Mouse (Mus musculus) C2C12 (cell line): ENCODE measurements at regions not wholly inside any gene's neighbourhood (a gene's known extent, or its start where the extent isn't known, plus 50 kb on each side); places are given as distances from the start of the nearest gene placed in this dataset.

Experiments
- H3K27me3 ChIP-seq: one replicate; pipeline ENCODE4 v1.6.1; 2011; ENCODE audit not compliant: control insufficient read depth, insufficient read depth, insufficient read length
- H3K36me3 ChIP-seq: one replicate; pipeline ENCODE4 v1.6.1; 2011; ENCODE audit not compliant: control insufficient read depth, insufficient read depth
- H3K4me3 ChIP-seq: one replicate; pipeline ENCODE4 v1.5.1; 2011; ENCODE audit warnings: mild to moderate bottlenecking, control low read depth; ENCODE audit not compliant: poor library complexity, insufficient read depth, severe bottlenecking
- H3K79me2 ChIP-seq: one replicate; pipeline ENCODE4 v1.6.1; 2011; ENCODE audit not compliant: control insufficient read depth, insufficient read depth
- H3K79me3 ChIP-seq: one replicate; pipeline ENCODE4 v1.6.1; 2011; ENCODE audit warnings: low read depth, control low read depth
- H3ac ChIP-seq: one replicate; pipeline ENCODE3; 2011; ENCODE audit warnings: low read depth; ENCODE audit not compliant: control insufficient read depth, insufficient read length
- CEBPB ChIP-seq: IDR thresholded peaks from one replicate; pipeline ENCODE4 v1.6.1; 2011; ENCODE audit warnings: low read depth, mild to moderate bottlenecking, control low read depth, moderate library complexity
- CTCF ChIP-seq: IDR thresholded peaks from one replicate; pipeline ENCODE4 v1.5.1; 2011; ENCODE audit not compliant: control insufficient read depth, insufficient read depth, insufficient read length
- FOSL1 ChIP-seq: IDR thresholded peaks from one replicate; pipeline ENCODE4 v1.8.0; 2011; ENCODE audit warnings: mild to moderate bottlenecking, low read length; ENCODE audit not compliant: poor library complexity, insufficient read depth, severe bottlenecking
- MAX ChIP-seq: IDR thresholded peaks from one replicate; pipeline ENCODE4 v1.6.1; 2011; ENCODE audit warnings: mild to moderate bottlenecking, control low read depth
- MYOD1 ChIP-seq: IDR thresholded peaks from one replicate; pipeline ENCODE4 v1.6.1; 2011; ENCODE audit warnings: low read depth; ENCODE audit not compliant: control insufficient read depth, insufficient read length
- MYOG ChIP-seq: IDR thresholded peaks from one replicate; pipeline ENCODE4 v1.6.1; 2011; ENCODE audit not compliant: control insufficient read depth, insufficient read length; ENCODE audit errors: extremely low read depth
- USF1 ChIP-seq: IDR thresholded peaks from one replicate; pipeline ENCODE4 v1.6.1; 2011; ENCODE audit warnings: low read depth, mild to moderate bottlenecking, control low read depth, moderate library complexity

- Histone ChIP-seq H3K36me3 (no peaks in the 10 kb centered on the region), H3ac (no peak overlapping the region), H3K79me2 (no peaks in the 10 kb centered on the region), H3K27me3 (no peaks in the 10 kb centered on the region), H3K79me3 (no peaks in the 10 kb centered on the region), H3K4me3 (no peak overlapping the region)
- TF ChIP-seq USF1 (no peak), CTCF (no peak), MAX (no peak), MYOD1 (no peak), FOSL1 (no peak), CEBPB (no peak), MYOG (no peak)
Measured at GRCm38 (mm10) chr16:86894333-86894732, 459.7 kb upstream of the N6amt1 start.

GRCm38 (mm10) chr16:86888421-86888820, 465.6 kb upstream of the N6amt1 start:
- Histone ChIP-seq H3K4me3 (no peak overlapping the region), H3K36me3 (no peaks in the 10 kb centered on the region), H3K79me3 (no peaks in the 10 kb centered on the region), H3ac (no peak overlapping the region), H3K79me2 (no peaks in the 10 kb centered on the region), H3K27me3 (no peaks in the 10 kb centered on the region)
- no peak for TF ChIP-seq MYOD1
- TF ChIP-seq MAX = no peak
- no peak for TF ChIP-seq MYOG
- TF ChIP-seq USF1 = no peak
- TF ChIP-seq CTCF = no peak
- no peak for TF ChIP-seq FOSL1
- TF ChIP-seq CEBPB = no peak

GRCm38 (mm10) chr16:86887605-86888004, 466.4 kb upstream of the N6amt1 start:
- Histone ChIP-seq H3K4me3 (no peak overlapping the region), H3K79me2 (no peaks in the 10 kb centered on the region), H3K27me3 (no peaks in the 10 kb centered on the region), H3K36me3 (no peaks in the 10 kb centered on the region), H3K79me3 (no peaks in the 10 kb centered on the region), H3ac (no peak overlapping the region)
- TF ChIP-seq MYOG (no peak), USF1 (no peak), CEBPB (no peak), MYOD1 (no peak), CTCF (no peak), FOSL1 (no peak), MAX (no peak)

GRCm38 (mm10) chr16:86883862-86884261, 470.1 kb upstream of the N6amt1 start:
- no peak for TF ChIP-seq CTCF
- TF ChIP-seq MAX = no peak
- no peak for TF ChIP-seq MYOG
- no peaks in the 10 kb centered on the region for H3K27me3 ChIP-seq
- H3ac ChIP-seq = no peak overlapping the region
- no peak overlapping the region for H3K4me3 ChIP-seq
- H3K79me3 ChIP-seq = no peaks in the 10 kb centered on the region
- no peaks in the 10 kb centered on the region for H3K36me3 ChIP-seq
- H3K79me2 ChIP-seq = no peaks in the 10 kb centered on the region

- H3K4me3 ChIP-seq = no peak overlapping the region
- no peaks in the 10 kb centered on the region for H3K36me3 ChIP-seq
- H3K27me3 ChIP-seq = no peaks in the 10 kb centered on the region
Measured at GRCm38 (mm10) chr16:86882529-86882928, 471.5 kb upstream of the N6amt1 start.

GRCm38 (mm10) chr16:86881583-86881982, 472.4 kb upstream of the N6amt1 start:
- Histone ChIP-seq H3K4me3 (no peak overlapping the region), H3K79me3 (no peaks in the 10 kb centered on the region), H3K36me3 (no peaks in the 10 kb centered on the region), H3K79me2 (no peaks in the 10 kb centered on the region), H3ac (no peak overlapping the region), H3K27me3 (no peaks in the 10 kb centered on the region)
- no peak for TF ChIP-seq MAX

More at GRCm38 (mm10) chr16:86882529-86882928, 471.5 kb upstream of the N6amt1 start:
- Histone ChIP-seq H3ac (no peak overlapping the region), H3K79me3 (no peaks in the 10 kb centered on the region), H3K79me2 (no peaks in the 10 kb centered on the region)
- TF ChIP-seq USF1 (no peak), CTCF (no peak), MAX (no peak), CEBPB (no peak), FOSL1 (no peak), MYOG (no peak), MYOD1 (no peak)
